Mouse (Mus musculus): Measurements from ENCODE around the gene Stox2. TPM values are rescaled to one million over a fixed set of nuclear protein-coding genes. Genes with fewer than 3 reads are reported as not detected.

Stox2 gene
- polyA plus RNA-seq, 1 experiment from 2014 or later = 41.2 TPM

- no peaks in the 10 kb centered on the region for H3K27me3 ChIP-seq
- no peak overlapping the region for H3K27ac ChIP-seq
- no peak overlapping the region for H3K4me2 ChIP-seq (replicated peaks)
- no peak for ATAC-seq (ENCODE audit: low FRiP score)
- no peaks in the 10 kb centered on the region for H3K4me1 ChIP-seq
- no peaks in the 10 kb centered on the region for H3K9me3 ChIP-seq (replicated peaks)
- H3K36me3 ChIP-seq = no peaks in the 10 kb centered on the region
- no peak overlapping the region for H3K9ac ChIP-seq
- no peak overlapping the region for H3K4me3 ChIP-seq
- 84% methylated on average over 18 of the region's 18 CpGs for WGBS
Measured at GRCm38 (mm10) chr8:47392290-47392689, 53.9 kb downstream of the Stox2 start.

- Histone ChIP-seq H3K9me3 (replicated peaks) (no peaks in the 10 kb centered on the region), H3K27ac (no peak overlapping the region), H3K4me2 (replicated peaks) (no peak overlapping the region), H3K9ac (no peak overlapping the region), H3K4me1 (no peaks in the 10 kb centered on the region), H3K4me3 (no peak overlapping the region), H3K27me3 (no peaks in the 10 kb centered on the region), H3K36me3 (no peaks in the 10 kb centered on the region)
- no peak for ATAC-seq (ENCODE audit: low FRiP score)
- WGBS = 95% methylated on average over 10 of the region's 10 CpGs
Measured at GRCm38 (mm10) chr8:47391844-47392243, 54.3 kb downstream of the Stox2 start.

- WGBS = 94% methylated on average over 3 of the region's 3 CpGs
- Histone ChIP-seq H3K9ac (no peak overlapping the region), H3K36me3 (no peaks in the 10 kb centered on the region), H3K27ac (no peak overlapping the region), H3K4me2 (replicated peaks) (no peak overlapping the region), H3K27me3 (no peaks in the 10 kb centered on the region), H3K4me3 (no peak overlapping the region), H3K4me1 (no peaks in the 10 kb centered on the region), H3K9me3 (replicated peaks) (no peaks in the 10 kb centered on the region)
- ATAC-seq (ENCODE audit: low FRiP score) = no peak
Measured at GRCm38 (mm10) chr8:47389430-47389829, 56.7 kb downstream of the Stox2 start.

- ATAC-seq (ENCODE audit: low FRiP score) = no peak
- H3K4me3 ChIP-seq = no peak overlapping the region
- H3K36me3 ChIP-seq = no peaks in the 10 kb centered on the region
- H3K9me3 ChIP-seq (replicated peaks) = no peaks in the 10 kb centered on the region
- H3K9ac ChIP-seq = no peak overlapping the region
- no peak overlapping the region for H3K27ac ChIP-seq
- H3K4me1 ChIP-seq = no peaks in the 10 kb centered on the region
- H3K27me3 ChIP-seq = no peaks in the 10 kb centered on the region
- no peak overlapping the region for H3K4me2 ChIP-seq (replicated peaks)
- WGBS = 86% methylated on average over 12 of the region's 12 CpGs
Measured at GRCm38 (mm10) chr8:47388171-47388570, 58.0 kb downstream of the Stox2 start.

GRCm38 (mm10) chr8:47385810-47386209, 60.4 kb downstream of the Stox2 start:
- WGBS = 67% methylated on average over 1 of the region's 1 CpGs

GRCm38 (mm10) chr8:47384151-47384550, 62.0 kb downstream of the Stox2 start:
- Histone ChIP-seq H3K4me2 (replicated peaks) (no peak overlapping the region), H3K9ac (no peak overlapping the region), H3K9me3 (replicated peaks) (no peaks in the 10 kb centered on the region), H3K4me1 (peaks cover 14% of the 10 kb centered on the region), H3K27ac (no peak overlapping the region), H3K4me3 (no peak overlapping the region), H3K36me3 (no peaks in the 10 kb centered on the region), H3K27me3 (no peaks in the 10 kb centered on the region)
- WGBS = 87% methylated on average over 5 of the region's 5 CpGs
- no peak for ATAC-seq (ENCODE audit: low FRiP score)

More at GRCm38 (mm10) chr8:47385810-47386209, 60.4 kb downstream of the Stox2 start:
- Histone ChIP-seq H3K4me3 (no peak overlapping the region), H3K9me3 (replicated peaks) (no peaks in the 10 kb centered on the region), H3K4me2 (replicated peaks) (no peak overlapping the region), H3K27ac (no peak overlapping the region), H3K9ac (no peak overlapping the region), H3K27me3 (no peaks in the 10 kb centered on the region), H3K36me3 (no peaks in the 10 kb centered on the region), H3K4me1 (peaks cover 5% of the 10 kb centered on the region)
- no peak for ATAC-seq (ENCODE audit: low FRiP score)

GRCm38 (mm10) chr8:47383632-47384031, 62.5 kb downstream of the Stox2 start:
- H3K36me3 ChIP-seq = no peaks in the 10 kb centered on the region
- WGBS = 90% methylated on average over 9 of the region's 9 CpGs
- H3K27me3 ChIP-seq = no peaks in the 10 kb centered on the region
- no peak overlapping the region for H3K9ac ChIP-seq
- no peak overlapping the region for H3K4me2 ChIP-seq (replicated peaks)
- H3K4me3 ChIP-seq = no peak overlapping the region
- H3K4me1 ChIP-seq = peaks cover 14% of the 10 kb centered on the region
- no peaks in the 10 kb centered on the region for H3K9me3 ChIP-seq (replicated peaks)
- H3K27ac ChIP-seq = no peak overlapping the region
- ATAC-seq (ENCODE audit: low FRiP score) = no peak

GRCm38 (mm10) chr8:47381216-47381615, 64.9 kb downstream of the Stox2 start:
- Histone ChIP-seq H3K4me3 (no peak overlapping the region), H3K4me2 (replicated peaks) (no peak overlapping the region), H3K36me3 (no peaks in the 10 kb centered on the region), H3K27me3 (no peaks in the 10 kb centered on the region), H3K4me1 (peaks cover 14% of the 10 kb centered on the region), H3K9ac (no peak overlapping the region), H3K9me3 (replicated peaks) (no peaks in the 10 kb centered on the region), H3K27ac (no peak overlapping the region)
- 27% methylated on average over 3 of the region's 3 CpGs for WGBS
- no peak for ATAC-seq (ENCODE audit: low FRiP score)

GRCm38 (mm10) chr8:47380725-47381124, 65.4 kb downstream of the Stox2 start:
- H3K27ac ChIP-seq = no peak overlapping the region
- no peaks in the 10 kb centered on the region for H3K36me3 ChIP-seq
- WGBS = 52% methylated on average over 6 of the region's 6 CpGs

GRCm38 (mm10) chr8:47380075-47380474, 66.1 kb downstream of the Stox2 start:
- H3K4me1 ChIP-seq = peaks cover 14% of the 10 kb centered on the region
- no peaks in the 10 kb centered on the region for H3K9me3 ChIP-seq (replicated peaks)
- H3K36me3 ChIP-seq = no peaks in the 10 kb centered on the region
- no peak overlapping the region for H3K4me3 ChIP-seq
- no peak overlapping the region for H3K4me2 ChIP-seq (replicated peaks)
- no peak for ATAC-seq (ENCODE audit: low FRiP score)
- 66% methylated on average over 3 of the region's 3 CpGs for WGBS
- no peak overlapping the region for H3K27ac ChIP-seq
- no peak overlapping the region for H3K9ac ChIP-seq
- no peaks in the 10 kb centered on the region for H3K27me3 ChIP-seq

More at GRCm38 (mm10) chr8:47380725-47381124, 65.4 kb downstream of the Stox2 start:
- peaks cover 14% of the 10 kb centered on the region for H3K4me1 ChIP-seq
- H3K4me2 ChIP-seq (replicated peaks) = no peak overlapping the region
- ATAC-seq (ENCODE audit: low FRiP score) = peak; percentile 38; the same call in 1 of the 2 replicates
- no peaks in the 10 kb centered on the region for H3K9me3 ChIP-seq (replicated peaks)
- no peaks in the 10 kb centered on the region for H3K27me3 ChIP-seq
- H3K9ac ChIP-seq = no peak overlapping the region
- H3K4me3 ChIP-seq = no peak overlapping the region

- no peak for ATAC-seq (ENCODE audit: low FRiP score)
- H3K36me3 ChIP-seq = no peaks in the 10 kb centered on the region
- H3K27me3 ChIP-seq = no peaks in the 10 kb centered on the region
- no peak overlapping the region for H3K4me2 ChIP-seq (replicated peaks)
- H3K4me3 ChIP-seq = no peak overlapping the region
- peaks cover 14% of the 10 kb centered on the region for H3K4me1 ChIP-seq
- H3K9me3 ChIP-seq (replicated peaks) = no peaks in the 10 kb centered on the region
- 87% methylated on average over 7 of the region's 7 CpGs for WGBS
- no peak overlapping the region for H3K9ac ChIP-seq
- no peak overlapping the region for H3K27ac ChIP-seq
Measured at GRCm38 (mm10) chr8:47376651-47377050, 69.5 kb downstream of the Stox2 start.

- no peaks in the 10 kb centered on the region for H3K36me3 ChIP-seq
- no peak for ATAC-seq (ENCODE audit: low FRiP score)
- 0 out of 2 replicates have a peak, but pooled peaks cover 6% of the 10 kb centered on the region for H3K4me1 ChIP-seq
- H3K27me3 ChIP-seq = no peaks in the 10 kb centered on the region
- H3K4me2 ChIP-seq (replicated peaks) = no peak overlapping the region
- no peak overlapping the region for H3K9ac ChIP-seq
- H3K27ac ChIP-seq = no peak overlapping the region
- no peaks in the 10 kb centered on the region for H3K9me3 ChIP-seq (replicated peaks)
- 93% methylated on average over 7 of the region's 7 CpGs for WGBS
- H3K4me3 ChIP-seq = no peak overlapping the region
Measured at GRCm38 (mm10) chr8:47373757-47374156, 72.4 kb downstream of the Stox2 start.

GRCm38 (mm10) chr8:47371539-47371938, 74.6 kb downstream of the Stox2 start:
- WGBS = 22% methylated on average over 3 of the region's 3 CpGs
- Histone ChIP-seq H3K4me1 (0 out of 2 replicates have a peak, but pooled peaks cover 6% of the 10 kb centered on the region), H3K36me3 (no peaks in the 10 kb centered on the region), H3K27ac (no peak overlapping the region), H3K9me3 (replicated peaks) (no peaks in the 10 kb centered on the region), H3K9ac (no peak overlapping the region), H3K27me3 (no peaks in the 10 kb centered on the region), H3K4me2 (replicated peaks) (no peak overlapping the region), H3K4me3 (no peak overlapping the region)
- ATAC-seq (ENCODE audit: low FRiP score) = no peak

Data from hindbrain, embryonic 12.5 days (tissue).